Mouse (Mus musculus) kidney, adult 18-20 months (tissue): Measurements from ENCODE around the gene Dapk1.
A peak's percentile ranks its signal among the peaks of the same experiment; 100 is the strongest.

Source experiments
- DNase-seq: peaks from one replicate; pipeline ENCODE4 v3.0.0; 2021

Dapk1 gene

DNA sequence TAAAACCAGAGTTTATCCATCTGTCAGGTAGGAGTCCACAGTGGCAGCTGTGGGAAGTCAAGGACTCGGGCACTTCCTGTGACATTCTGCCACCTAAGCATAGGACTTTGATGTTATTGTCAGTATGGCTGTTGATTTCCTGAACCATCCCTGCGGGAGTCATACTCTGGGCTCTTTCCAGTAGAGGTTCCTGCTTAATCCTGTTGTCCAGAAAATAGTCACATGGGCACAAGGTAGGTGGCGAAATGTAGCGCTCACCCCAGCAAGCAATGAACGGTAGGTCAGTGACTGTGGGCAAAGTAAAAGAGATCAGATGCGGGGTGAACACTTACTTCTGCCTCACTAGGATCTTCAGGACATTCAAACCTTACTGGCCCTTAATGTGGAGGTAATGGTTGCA lies 66.3 kb downstream of the Dapk1 start:
- peak; percentile 29 for DNase-seq

DNA sequence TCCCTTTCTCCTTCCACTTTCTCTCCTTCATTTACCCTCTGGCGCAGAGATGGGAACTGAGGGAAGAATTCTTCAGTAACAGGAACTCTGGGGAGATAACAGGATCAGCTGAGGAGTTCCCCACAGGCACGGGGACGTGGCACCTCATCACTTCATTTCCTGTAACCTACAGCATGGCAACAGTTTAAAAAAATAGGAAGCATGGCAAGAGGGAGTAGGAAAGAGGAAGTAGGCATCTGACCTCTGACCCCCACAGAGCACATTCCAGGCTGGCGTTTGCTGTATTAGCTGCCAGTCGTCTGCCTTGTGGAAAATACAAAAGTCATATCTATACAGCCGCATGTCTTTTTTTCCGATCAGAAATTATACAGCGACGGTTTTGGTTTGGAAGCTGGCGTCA lies 68.9 kb downstream of the Dapk1 start:
- DNase-seq, result no peak

DNA sequence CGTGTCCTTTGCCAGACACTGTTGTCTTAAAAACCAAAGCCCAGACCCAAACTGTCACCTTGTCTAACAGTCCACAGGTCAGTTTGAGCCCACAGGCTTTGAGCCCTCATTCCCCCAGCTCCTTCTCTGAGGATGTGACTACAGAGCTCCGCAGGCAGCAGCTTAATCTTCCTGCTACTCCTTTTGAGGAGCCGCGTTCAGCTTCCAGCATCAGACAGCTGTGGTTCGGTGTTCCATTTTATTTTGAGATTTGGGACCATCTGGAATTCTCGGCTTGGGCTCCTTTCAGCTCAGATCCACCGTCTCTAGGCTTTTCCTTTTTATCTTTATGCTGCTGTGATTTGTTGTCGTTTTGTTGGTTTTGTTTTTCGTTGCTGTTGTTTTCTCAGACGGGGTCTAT lies 69.5 kb downstream of the Dapk1 start:
- DNase-seq, result no peak

DNA sequence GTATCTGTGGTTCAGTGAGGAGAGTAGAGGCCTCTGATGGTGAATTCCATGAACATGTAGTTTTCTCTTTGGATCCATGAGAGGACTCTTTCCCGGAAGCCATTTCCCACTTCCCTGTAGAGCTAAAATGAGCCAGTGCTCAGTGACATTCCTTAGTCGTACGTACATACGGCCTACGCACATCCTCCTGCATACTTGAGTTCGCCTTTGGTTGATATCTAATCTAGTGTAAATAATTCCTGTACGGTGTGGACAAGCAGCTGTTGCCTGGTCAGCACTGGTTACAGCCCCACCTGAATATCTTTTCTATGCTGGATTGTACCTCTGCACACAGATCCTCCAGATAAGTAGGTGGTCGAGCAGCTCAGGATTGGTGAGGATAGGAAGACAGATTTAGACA lies 70.5 kb downstream of the Dapk1 start:
- DNase-seq, result no peak

DNA sequence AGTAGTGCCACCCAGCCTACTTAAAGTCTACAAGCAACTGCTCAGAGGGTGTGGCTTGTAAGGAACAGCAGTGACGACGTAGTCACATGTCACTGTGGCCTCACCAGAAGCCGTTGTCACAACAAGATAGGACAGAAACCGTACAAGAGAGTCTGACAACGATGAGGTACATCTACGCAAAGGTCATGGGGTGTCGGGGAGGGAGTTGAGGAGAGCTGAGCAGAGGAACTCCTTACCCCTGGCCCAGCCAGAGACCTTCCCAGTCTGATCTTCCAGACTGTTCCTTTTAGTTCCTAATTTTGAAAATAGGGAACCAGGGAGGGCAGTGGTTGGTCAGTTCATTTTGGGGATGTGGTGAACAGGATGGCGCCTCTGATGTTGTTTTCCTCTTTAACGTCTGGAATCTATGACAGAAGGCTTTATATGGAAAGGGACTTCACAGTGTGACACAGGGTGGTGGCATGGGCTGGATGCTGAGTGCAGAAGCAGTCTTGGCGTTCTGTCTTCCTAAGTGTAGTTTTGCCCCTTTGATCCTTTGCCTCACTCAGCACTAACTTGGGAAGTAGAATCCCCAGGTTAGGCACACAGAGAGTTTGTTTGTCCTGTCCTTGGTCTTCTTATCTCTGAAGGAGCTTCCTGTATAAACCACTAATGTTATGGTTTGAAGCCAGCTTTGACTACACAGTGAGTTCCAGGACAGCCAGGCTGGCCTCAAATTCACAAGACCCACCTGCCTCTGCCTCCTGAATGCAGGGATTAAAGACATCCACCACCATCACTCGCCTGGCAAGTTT lies 71.3 kb downstream of the Dapk1 start:
- no peak for DNase-seq

DNA sequence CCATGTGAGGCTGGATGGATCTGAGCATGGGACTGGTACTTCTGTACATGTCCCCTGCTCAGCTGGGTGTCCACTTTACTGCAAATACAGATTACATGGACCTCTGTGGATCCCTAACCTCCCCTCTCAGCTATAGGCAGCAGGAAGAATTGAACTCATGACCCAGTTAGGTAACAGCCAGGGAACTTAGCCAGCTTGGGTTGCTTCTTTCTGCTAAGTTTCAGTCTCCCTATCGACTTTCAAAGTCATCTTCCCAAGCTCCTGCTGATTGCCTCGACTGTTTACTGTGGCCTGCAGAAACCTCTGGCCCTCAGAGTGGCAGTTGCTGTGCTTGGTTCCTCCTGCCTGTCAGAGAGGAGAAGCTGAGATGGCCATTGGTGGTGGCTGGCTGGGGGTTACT lies 72.6 kb downstream of the Dapk1 start:
- DNase-seq, result no peak

DNA sequence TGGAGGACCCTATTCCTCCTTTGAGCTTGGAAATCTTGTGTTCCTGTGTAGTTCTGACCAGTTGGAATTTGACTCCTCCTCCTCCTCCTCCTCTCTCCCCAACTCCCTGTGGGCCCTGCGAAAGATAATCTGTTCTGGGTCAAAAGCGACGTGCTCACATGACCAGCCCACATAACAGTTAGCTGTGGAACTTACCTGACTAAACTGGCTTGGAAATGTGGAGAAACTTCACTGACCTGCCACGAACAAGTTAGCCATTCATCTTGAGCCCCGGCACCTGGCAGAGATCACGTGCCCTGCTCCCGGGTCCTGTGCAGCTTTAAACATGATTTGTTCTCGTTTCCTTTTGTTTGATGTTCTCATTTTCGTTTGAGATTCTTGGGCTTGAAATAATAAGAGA lies 73.2 kb downstream of the Dapk1 start:
- DNase-seq, result peak; percentile 79

DNA sequence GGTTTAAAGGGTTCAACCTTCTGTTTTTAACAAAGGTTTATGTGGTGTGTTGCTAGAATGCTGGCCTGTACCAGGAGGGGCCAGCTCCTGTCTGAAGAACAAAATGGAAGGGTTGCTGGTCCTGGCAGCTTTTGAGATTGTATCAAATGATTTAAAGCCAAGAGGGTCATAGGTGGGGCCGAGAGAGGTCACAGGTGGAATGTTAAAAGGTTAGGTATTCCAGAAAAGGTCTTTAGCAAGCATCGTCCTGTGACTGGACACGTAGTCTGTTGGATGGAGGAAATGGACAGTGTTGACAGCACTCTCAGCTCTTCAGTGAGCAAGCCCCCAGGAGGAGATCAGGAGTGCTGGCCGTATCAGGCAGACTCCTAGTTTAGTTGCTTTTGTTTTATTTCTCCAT lies 73.7 kb downstream of the Dapk1 start:
- DNase-seq, result no peak

DNA sequence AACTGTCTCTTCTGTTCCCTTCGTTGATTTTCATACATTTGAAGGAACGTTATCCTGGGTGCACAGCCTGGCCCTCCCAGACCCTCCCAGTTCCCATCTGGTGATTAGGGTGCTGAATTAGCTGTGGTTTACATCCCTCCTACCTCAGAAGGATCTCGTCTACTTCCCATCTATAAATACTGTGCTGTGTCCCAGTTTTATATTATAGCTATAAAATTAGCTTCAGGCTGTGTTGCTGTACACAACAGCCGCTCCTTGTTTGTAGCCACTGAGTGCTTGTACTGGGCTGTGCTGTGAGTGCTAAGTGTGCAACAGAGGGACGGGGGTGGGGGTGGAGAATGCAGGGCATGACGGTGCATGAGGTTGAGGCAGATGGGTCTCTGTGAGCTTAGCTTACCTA lies 77.2 kb downstream of the Dapk1 start:
- DNase-seq, result no peak

DNA sequence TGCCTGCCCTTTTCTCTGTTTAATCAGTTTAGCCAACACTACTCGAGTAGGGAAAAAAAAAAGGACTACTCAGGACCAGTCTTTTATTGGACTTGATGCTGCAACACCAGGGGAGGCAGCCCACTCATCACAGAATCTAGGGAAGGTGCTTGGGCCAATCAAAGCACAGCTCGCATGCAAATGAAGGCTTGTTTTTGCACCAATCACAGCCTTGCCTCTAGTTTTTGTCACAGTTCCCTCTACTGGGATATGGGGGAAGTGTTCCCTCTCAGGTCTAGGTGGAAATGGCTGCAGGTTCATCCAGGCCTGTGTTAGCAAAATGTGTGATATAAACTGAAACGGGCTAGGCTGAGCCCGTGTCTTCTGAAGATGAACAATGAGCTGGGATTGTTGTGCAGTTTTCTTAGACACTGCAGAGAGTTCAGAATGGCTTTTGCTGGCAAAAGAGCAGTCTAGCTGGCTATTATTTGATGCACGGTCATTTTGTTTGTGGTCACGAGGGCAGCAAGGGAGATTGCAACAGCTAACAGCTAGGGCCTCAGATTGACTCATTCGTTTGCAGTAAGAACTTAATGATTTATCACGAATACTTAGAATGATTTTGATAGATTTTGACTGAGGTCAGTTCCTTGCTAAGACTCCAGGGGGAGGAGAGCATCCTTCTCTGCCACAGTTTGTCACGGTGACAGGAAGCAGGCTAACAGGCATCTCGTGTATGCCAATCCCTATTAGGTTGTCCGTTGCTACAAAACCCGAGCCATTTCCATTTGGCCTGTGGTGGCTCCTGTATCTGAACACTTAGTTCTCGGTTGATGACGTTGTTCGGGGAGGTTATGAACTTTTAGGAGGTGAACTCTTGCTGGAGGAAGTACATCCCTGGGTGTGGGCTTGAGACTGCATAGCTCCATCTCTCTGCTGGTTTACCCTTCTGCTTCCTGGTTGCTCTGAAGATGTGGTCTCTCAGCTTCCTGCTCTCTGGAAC lies 81.3 kb downstream of the Dapk1 start:
- no peak for DNase-seq

DNA sequence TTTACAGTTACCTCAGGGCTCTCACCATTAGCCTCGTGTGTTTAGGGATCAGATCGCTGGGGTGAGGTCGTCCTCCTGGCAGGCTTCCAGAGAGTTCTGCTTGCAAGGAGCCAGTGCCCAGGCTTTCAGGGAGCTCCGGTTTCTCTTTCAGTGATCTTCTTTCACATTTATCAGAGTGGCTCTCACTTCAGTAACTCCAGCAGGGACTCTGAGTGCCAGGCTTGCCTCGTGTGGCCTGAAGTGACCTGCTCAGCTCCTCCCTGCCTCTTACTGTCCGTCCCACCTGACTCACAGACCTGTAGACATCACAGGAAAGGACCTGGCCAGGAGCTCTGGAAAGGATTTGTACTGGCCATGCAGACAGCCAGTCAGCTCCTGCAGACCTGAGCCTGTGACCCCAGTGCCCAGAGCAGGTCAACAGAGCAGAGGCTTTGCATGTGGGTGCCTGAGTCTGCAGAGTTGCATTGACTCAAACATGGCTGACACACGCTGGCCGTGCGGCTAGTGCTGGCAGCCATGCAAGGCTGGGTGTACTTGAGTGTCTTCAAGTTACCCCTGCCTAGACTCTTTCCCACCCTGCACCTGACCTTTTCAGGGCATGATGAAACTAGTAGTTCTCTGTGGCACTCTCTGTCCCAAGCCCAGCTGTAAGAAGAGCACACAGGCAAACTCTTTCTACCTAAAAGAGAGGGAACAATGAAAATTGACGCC lies 82.5 kb downstream of the Dapk1 start:
- DNase-seq, result peak; percentile 56

DNA sequence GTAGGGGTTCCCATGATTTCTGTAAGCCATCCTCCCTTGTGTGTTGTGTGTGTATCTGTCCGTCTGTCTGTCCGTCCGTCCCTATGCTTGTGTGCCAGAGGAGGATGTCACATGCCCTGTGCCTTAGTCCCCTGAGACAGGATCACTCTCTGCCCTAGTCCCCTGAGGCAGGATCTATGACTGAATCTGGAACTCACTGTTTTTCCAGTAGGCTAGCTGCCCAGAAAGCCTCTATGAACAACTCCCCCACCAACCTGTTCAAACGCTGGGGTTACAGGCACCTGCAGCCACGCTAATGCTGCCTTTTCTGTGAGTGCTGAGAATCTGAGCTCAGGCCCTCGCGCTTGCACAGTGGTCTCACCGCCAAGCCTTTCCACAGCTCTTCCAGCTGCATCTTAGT lies 83.1 kb downstream of the Dapk1 start:
- DNase-seq, result no peak

DNA sequence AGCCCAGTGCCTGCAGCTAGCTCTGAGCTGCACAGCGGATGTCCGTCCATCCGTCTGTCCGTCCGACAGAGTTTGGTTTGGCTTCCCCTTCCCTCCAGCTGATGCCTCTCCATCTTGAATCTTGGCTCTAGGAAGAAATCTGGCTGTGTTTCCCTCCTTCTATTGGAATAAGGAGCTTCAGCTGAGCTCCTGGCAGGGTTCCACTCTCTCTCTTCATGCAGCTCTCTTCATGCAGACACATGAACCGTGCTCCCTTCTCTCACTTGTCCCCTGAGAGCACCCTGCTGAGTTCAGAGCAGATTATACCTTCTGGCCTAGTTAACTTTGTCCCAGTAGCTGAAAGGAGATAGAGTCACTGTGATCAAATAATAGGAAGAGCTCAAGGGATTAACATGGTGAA lies 83.5 kb downstream of the Dapk1 start:
- no peak for DNase-seq

DNA sequence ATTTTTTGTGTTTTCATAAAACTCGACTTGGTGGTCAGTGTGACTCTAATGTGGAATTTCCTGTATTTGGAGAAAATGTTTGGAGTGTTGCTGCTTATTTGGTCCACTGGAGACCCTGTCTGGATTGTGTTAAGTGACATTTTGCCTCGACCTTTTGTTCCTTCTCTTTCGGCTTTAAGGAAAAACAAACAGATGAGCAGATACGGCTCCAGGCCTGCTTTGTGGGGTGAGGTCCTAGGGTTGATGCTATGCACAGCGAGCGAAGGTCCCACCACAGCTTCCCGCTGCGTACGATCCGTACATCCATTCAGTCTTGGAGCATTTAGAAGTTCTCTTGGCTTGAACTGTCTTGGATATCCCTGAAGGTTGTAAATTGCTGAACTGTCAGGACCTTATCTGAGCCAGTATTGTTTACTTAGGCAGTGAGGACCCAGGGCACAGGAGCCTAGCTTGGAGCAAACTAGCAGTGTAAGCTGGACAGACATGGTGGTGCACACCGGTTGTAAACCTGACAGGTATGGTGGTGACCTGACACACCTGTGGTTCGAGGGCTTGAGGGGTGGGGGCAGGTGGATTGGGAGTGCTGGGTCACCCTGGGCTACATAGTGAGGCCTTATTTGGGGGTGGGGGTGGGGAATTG lies 84.4 kb downstream of the Dapk1 start:
- DNase-seq, result no peak

DNA sequence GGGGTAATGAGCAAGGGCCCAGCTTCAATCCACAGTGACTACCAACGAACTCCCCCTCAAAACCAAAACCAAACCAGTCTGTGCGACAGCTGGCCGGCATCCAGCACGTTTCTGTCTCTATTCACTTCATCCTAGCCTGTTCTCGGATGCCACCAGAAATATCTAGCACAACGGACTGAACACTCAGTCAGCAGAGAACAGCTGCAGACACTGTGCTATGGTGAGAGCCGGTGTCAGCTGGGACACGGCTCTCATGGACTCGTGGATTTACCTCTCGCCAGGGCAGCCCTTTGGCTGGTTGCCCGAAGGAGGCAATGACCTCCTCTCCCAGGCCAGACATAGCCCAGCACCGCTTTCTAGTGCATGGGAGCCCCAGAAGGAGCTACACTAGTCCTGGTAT lies 85.2 kb downstream of the Dapk1 start:
- DNase-seq, result peak; percentile 78

DNA sequence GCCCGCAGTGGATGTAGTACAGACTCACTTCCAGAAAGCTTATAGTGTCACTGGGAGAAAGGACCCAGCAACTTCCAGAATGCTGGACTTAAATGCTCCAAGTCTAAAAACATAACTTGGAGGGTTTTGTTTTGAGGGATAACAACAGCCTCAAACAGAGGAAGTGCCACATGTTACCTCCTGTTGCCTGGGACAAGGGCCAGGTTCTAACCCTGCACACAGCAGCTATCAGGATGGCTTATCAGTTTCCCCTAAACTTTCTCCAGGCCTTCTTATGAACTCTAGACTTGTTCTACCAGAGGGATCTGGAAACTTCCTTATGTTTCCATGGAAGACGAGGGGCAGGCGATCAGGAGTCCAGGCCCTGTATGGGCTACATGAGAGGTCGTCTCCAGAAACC lies 85.7 kb downstream of the Dapk1 start:
- no peak for DNase-seq

DNA sequence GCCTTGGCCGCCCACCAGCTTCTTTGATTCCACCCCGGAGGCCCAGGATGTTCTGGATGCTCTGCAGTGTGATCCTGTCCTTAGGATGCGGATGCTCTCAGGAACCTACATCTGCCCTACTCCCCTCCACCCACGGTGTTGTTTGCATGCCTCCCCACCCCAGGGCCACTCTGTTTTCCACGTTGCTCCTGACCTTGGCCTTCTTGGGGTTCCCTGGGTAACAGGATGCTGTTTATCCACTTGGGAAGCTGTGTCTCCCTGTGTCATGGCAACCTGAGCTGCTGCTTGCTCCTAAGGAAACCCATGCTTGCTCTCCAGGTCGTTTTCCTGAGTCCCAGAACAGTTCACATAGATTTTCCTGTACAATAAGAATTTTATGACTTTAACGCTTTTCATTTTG lies 86.1 kb downstream of the Dapk1 start:
- DNase-seq, result no peak

DNA sequence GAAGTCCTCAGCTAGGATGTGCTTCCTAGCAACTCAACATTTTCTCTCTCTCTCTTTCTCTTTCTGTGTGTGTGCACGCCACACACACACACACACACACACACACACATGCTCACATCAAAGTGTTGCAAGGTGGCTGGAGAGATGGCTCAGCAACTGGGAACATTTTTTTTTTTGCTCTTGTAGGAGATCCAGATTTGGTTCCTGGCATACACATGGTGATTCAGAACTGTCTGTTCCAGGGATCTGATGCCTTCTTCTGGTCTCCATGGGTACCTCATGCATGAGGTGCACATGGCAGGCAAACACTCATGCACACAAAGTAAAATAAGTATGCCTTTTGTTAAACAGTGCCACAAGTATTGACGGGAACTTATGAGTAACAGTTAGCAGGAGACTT lies 89.2 kb downstream of the Dapk1 start:
- no peak for DNase-seq

DNA sequence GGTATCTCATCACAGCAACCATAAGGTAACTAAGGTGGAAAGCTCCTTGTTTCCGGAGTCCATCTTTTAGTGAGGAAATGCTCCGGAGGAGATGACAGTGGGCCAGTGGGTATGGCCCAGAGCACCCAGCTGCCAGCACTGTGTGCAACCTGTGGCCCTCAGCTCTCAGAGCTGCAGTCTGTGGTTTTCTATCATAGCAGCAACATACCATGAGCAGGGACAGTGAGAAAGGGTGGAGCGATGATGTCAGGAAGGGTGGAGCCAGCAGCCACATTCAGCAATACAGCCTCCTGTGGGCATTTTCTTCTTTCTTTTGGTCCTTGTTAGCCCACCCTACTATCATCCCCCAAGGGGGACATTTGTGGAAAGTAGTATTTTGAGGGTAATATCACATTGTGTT lies 90.2 kb downstream of the Dapk1 start:
- DNase-seq, result no peak

DNA sequence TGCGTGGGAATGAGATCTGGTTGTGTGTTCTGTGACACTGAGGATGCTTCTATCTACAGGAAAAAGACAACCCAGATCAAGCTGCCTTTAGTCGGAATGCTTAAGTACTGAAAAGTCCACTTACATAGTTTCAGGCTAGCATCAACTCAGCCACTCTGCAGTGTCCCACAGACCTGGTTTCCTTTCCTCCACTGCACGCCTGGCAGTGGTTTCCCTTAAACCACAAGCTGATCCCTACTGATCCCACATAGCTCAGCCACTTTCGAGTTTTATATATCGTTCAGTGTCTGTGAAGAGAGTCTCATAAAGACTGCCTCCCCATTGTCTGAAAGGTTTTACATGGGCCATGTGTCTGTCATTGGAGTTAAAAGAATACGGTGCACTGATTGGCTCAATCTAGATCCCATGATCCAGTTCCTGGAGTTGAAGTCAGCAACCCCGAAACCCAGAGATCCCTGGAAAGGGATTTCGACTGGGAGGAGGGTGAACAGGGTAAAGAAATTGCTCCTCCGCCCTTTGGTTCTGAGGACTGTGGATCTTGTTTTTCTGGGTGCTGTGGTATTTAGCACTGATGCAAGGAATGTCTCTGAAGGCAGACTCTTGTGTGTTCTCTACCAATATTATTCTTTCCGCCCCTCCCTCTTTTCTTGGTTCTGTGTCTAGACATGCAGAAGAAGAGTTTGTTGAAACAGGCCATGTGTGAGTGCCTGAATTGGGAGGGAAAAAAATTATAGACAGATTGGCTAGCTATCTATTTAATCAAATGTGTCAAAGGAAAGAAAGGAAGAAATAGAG lies 93.6 kb downstream of the Dapk1 start:
- DNase-seq, result no peak

DNA sequence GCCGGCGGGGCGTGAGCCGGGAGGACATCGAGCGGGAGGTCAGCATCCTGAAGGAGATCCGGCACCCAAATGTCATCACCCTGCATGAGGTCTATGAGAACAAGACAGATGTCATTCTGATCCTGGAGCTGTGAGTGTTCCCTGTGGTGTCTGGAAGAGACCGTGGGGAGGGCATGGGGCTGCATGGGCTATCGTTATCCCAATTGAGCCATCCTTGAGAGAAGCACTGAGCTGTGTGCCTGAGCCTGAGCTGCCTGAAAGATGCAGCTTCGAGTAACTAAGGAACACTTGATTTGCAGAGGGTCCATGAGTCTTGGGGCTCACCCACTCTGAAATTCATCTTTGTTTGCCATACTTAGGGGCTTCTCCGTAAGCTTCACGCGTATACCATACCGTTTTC lies 94.6 kb downstream of the Dapk1 start:
- no peak for DNase-seq

DNA sequence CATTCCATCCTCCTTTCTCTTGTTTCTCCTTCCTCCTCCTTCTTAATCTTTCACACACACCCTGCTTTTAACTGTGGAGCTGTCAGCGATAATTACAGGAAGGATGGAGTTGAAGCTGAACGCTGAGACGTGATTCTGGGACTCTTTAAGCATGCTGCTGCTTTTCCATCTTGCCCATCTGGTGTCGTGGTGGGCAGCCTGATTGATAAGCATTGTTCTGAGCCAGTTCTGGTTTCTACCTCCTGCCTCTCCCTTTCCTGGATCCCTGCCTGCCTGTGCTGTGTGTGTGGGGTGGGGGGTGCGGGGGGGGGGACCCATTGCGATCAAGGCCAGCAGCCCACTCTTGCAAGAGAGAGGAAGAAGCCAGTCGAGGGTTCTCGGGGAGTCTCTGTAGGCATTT lies 95.0 kb downstream of the Dapk1 start:
- DNase-seq, result no peak
